Mouse (Mus musculus) testis, adult 2 months (tissue): Measurements from ENCODE around the gene Cbr4. TPM values are rescaled to one million over a fixed set of nuclear protein-coding genes. Genes with fewer than 3 reads are reported as not detected.

Experiments
- H3K27ac ChIP-seq: fragments of 200-500 bp; 2 replicates; pipeline ENCODE4 v1.5.1; 2012; ENCODE audit warnings: low read depth, low read length; ENCODE audit not compliant: control insufficient read depth, insufficient read depth
- H3K27me3 ChIP-seq: fragments of 200-500 bp; 2 replicates; pipeline ENCODE4 v1.6.1; 2012; ENCODE audit warnings: mild to moderate bottlenecking, low read length, moderate library complexity; ENCODE audit not compliant: control insufficient read depth, insufficient read depth
- H3K36me3 ChIP-seq: fragments of 200-500 bp; 2 replicates; pipeline ENCODE4 v1.6.1; 2012; ENCODE audit warnings: mild to moderate bottlenecking, low read length; ENCODE audit not compliant: control insufficient read depth, insufficient read depth
- H3K4me1 ChIP-seq: fragments of 200-500 bp; 2 replicates; pipeline ENCODE4 v1.6.1; 2012; ENCODE audit warnings: low read length; ENCODE audit not compliant: control insufficient read depth, insufficient read depth
- H3K4me3 ChIP-seq: fragments of 200-500 bp; 2 replicates; pipeline ENCODE4 v1.5.1; 2012; ENCODE audit warnings: low read depth, mild to moderate bottlenecking, low read length, moderate library complexity, mixed read lengths; ENCODE audit not compliant: control insufficient read depth
- CTCF ChIP-seq: fragments of 200-500 bp; IDR thresholded peaks from 2 replicates; pipeline ENCODE4 v1.5.1; 2012; ENCODE audit warnings: low read depth, mild to moderate bottlenecking, inconsistent platforms, low read length, moderate library complexity; ENCODE audit not compliant: control insufficient read depth, insufficient read depth, insufficient replicate concordance
- POLR2A ChIP-seq: fragments of 200-500 bp; IDR thresholded peaks from 2 replicates; pipeline ENCODE4 v1.6.1; 2012; ENCODE audit warnings: low read depth, mild to moderate bottlenecking, inconsistent platforms, low read length, moderate library complexity; ENCODE audit not compliant: control insufficient read depth
- polyA plus RNA-seq: library from polyadenylated mRNA; depleted of rRNA; stranded (reverse); fragments of >200 nt; gene quantifications from 2 replicates; pipeline ENCODE4 v1.2.3, GENCODE M21; 2012

Cbr4 gene
- polyA plus RNA-seq, 1 experiment, result 15.1 TPM

GRCm38 (mm10) chr8:61533356-61533926 lies 45.9 kb downstream of the Cbr4 start:
- TF ChIP-seq CTCF, result no peak
- no peak for TF ChIP-seq POLR2A
- no peak overlapping the region; the same call in 1 of the 2 replicates for H3K4me3 ChIP-seq
- no peaks in the 10 kb centered on the region for H3K36me3 ChIP-seq
- no peaks in the 10 kb centered on the region for H3K27me3 ChIP-seq
- H3K27ac ChIP-seq, result no peak overlapping the region
- peaks cover 5% of the 10 kb centered on the region for H3K4me1 ChIP-seq

GRCm38 (mm10) chr8:61535472-61535871 lies 47.9 kb downstream of the Cbr4 start:
- Histone ChIP-seq H3K27me3 (no peaks in the 10 kb centered on the region), H3K36me3 (no peaks in the 10 kb centered on the region), H3K4me1 (peaks cover 5% of the 10 kb centered on the region), H3K4me3 (peak overlapping the region; percentile 67), H3K27ac (no peak overlapping the region)
- TF ChIP-seq POLR2A (no peak), CTCF (no peak)

- Histone ChIP-seq H3K4me1 (peaks cover 5% of the 10 kb centered on the region), H3K27me3 (no peaks in the 10 kb centered on the region), H3K4me3 (no peak overlapping the region), H3K36me3 (no peaks in the 10 kb centered on the region), H3K27ac (no peak overlapping the region)
- TF ChIP-seq POLR2A (no peak), CTCF (no peak)
These were observed 49.9 kb downstream of the Cbr4 start for GRCm38 (mm10) chr8:61537471-61537870.

- Histone ChIP-seq H3K27ac (no peak overlapping the region), H3K27me3 (no peaks in the 10 kb centered on the region), H3K4me3 (no peak overlapping the region), H3K4me1 (peaks cover 5% of the 10 kb centered on the region), H3K36me3 (no peaks in the 10 kb centered on the region)
- TF ChIP-seq POLR2A, result no peak
- TF ChIP-seq CTCF, result peak; percentile 94; the same call in 1 of the 2 replicates
These were observed 52.4 kb downstream of the Cbr4 start for GRCm38 (mm10) chr8:61539828-61540500.

- peak overlapping the region; percentile 84 for H3K4me3 ChIP-seq
- H3K4me1 ChIP-seq, result peaks cover 9% of the 10 kb centered on the region
- TF ChIP-seq CTCF (no peak), POLR2A (no peak)
- no peaks in the 10 kb centered on the region for H3K36me3 ChIP-seq
- H3K27me3 ChIP-seq, result no peaks in the 10 kb centered on the region
- no peak overlapping the region for H3K27ac ChIP-seq
These were observed 62.1 kb downstream of the Cbr4 start for GRCm38 (mm10) chr8:61549585-61549984.

- no peaks in the 10 kb centered on the region for H3K27me3 ChIP-seq
- peak; percentile 86 for TF ChIP-seq CTCF
- no peak for TF ChIP-seq POLR2A
- H3K27ac ChIP-seq, result no peak overlapping the region
- H3K36me3 ChIP-seq, result no peaks in the 10 kb centered on the region
- peaks cover 9% of the 10 kb centered on the region for H3K4me1 ChIP-seq
- H3K4me3 ChIP-seq, result peak overlapping the region; percentile 84
These were observed 62.6 kb downstream of the Cbr4 start for GRCm38 (mm10) chr8:61550006-61550748.

DNA sequence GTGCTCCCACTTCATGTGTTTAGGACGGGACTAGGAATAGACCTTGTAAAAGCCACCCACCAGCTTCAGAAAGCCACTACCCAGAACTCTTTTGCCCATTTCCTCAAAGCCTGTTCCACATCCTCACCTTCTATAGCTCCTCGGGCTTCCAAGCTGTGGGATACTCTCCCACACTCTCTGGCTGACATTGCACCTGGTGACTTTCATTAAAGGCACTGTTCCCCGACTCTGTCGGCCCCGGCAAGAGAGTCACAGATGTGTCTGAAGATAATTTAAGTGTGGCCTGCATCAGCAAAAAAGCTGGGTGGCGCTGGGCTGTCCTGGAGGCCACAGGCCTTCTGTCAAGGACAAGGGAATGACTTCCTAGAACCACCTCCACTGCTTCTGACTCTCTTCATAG lies 64.7 kb downstream of the Cbr4 start:
- H3K27ac ChIP-seq, result no peak overlapping the region
- H3K27me3 ChIP-seq, result no peaks in the 10 kb centered on the region
- no peaks in the 10 kb centered on the region for H3K36me3 ChIP-seq
- TF ChIP-seq CTCF (no peak), POLR2A (no peak)
- H3K4me3 ChIP-seq, result no peak overlapping the region
- peaks cover 9% of the 10 kb centered on the region for H3K4me1 ChIP-seq
